Mouse (Mus musculus): ENCODE measurements around the gene Swap70.

DNA sequence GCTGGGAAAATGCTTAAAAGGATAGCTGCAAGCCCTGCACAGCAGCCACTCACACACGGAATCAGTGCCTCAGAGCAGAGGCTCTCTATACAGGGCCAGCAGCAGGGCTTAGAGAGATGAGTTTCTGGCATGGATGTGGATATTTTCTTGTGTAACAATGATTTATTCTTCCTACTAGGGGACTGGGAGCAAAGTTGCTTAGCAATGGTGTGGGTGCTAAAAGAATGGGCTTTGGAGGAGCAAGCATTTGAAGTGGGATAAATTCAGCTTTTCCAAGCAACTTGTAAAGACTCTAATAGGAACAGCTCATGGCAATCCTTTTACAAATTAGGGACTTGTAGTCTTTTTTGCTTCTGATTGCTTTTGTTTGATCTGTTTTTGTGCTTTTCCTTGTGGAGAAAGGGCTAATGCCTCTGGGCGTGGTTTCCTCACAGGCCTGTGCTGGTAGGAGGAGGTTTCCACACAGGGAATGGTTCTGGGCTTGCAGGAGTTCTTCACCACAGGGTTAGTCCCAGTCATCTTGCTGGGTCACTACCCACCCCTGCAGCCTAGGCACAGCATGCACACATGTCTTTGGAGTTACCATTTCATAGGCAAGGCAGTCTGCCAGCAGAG, 16.4 kb downstream of the Swap70 start:
- TF ChIP-seq CTCF (IDR thresholded peaks at IDR 0.05; ENCODE audit: low read depth, low read length), result no peak
- TF ChIP-seq POLR2A (IDR thresholded peaks at IDR 0.05; ENCODE audit: extremely low read depth, insufficient read depth, low read length), result no peak

Measured in liver, adult 2 months (tissue).